Mouse (Mus musculus): Measurements from ENCODE around the gene Tmem255b. TPM values are rescaled to one million over a fixed set of nuclear protein-coding genes. Genes with fewer than 3 reads are reported as not detected.

Tmem255b gene
- polyA plus RNA-seq, 1 experiment, result not detected

- TF ChIP-seq POLR2A (IDR thresholded peaks at IDR 0.05; ENCODE audit: insufficient read depth, low read length) (no peak), CTCF (IDR thresholded peaks at IDR 0.05; ENCODE audit: low read depth, low read length) (no peak), EP300 (IDR thresholded peaks at IDR 0.05; ENCODE audit: insufficient read depth, low read depth, low read length) (no peak)
- H3K27ac ChIP-seq (ENCODE audit: insufficient read depth, low read length), result no peak overlapping the region
- H3K27me3 ChIP-seq (ENCODE audit: control insufficient read depth, insufficient read depth, low read length, poor library complexity, severe bottlenecking), result no peaks in the 10 kb centered on the region
- H3K36me3 ChIP-seq (ENCODE audit: control insufficient read depth, insufficient read depth, low read length, poor library complexity, severe bottlenecking), result no peaks in the 10 kb centered on the region
- H3K9me3 ChIP-seq (replicated peaks; ENCODE audit: control insufficient read depth, insufficient read depth, low read length, poor library complexity, severe bottlenecking), result no peaks in the 10 kb centered on the region
- H3K4me1 ChIP-seq (ENCODE audit: control insufficient read depth, insufficient read depth, low read length), result no peaks in the 10 kb centered on the region
- no peak overlapping the region for H3K4me3 ChIP-seq (ENCODE audit: low read depth, low read length)
- no peak overlapping the region for H3K9ac ChIP-seq (ENCODE audit: low read depth, poor library complexity, severe bottlenecking)
These were observed 82.3 kb downstream of the Tmem255b start for GRCm38 (mm10) chr8:13517284-13517781.

Other genes with a start within 250 kb of the Tmem255b start
- gene Grtp1, start 234.6 kb upstream of the Tmem255b start, polyA plus RNA-seq (2011; ENCODE audit: insufficient read depth, insufficient read length, low read depth, missing spikeins), result 29.0 and 35.2 TPM in 2 replicates
- not detected in 2 replicates for gene Adprhl1, start 181.0 kb upstream of the Tmem255b start, polyA plus RNA-seq (2011; ENCODE audit: insufficient read depth, insufficient read length, low read depth, missing spikeins)
- 14.4 and 15.3 TPM in 2 replicates for gene Dcun1d2, start 147.1 kb upstream of the Tmem255b start, polyA plus RNA-seq (2011; ENCODE audit: insufficient read depth, insufficient read length, low read depth, missing spikeins)
- gene Tmco3, start 147.0 kb upstream of the Tmem255b start, polyA plus RNA-seq (2011; ENCODE audit: insufficient read depth, insufficient read length, low read depth, missing spikeins), result 12.7 and 15.1 TPM in 2 replicates
- 172 and 175 TPM in 2 replicates for gene Tfdp1, start 96.4 kb upstream of the Tmem255b start, polyA plus RNA-seq (2011; ENCODE audit: insufficient read depth, insufficient read length, low read depth, missing spikeins)
- not detected in 2 replicates for gene Atp4b, start 38.4 kb upstream of the Tmem255b start, polyA plus RNA-seq (2011; ENCODE audit: insufficient read depth, insufficient read length, low read depth, missing spikeins)
- not detected in 2 replicates for gene Grk1, start 30.1 kb upstream of the Tmem255b start, polyA plus RNA-seq (2011; ENCODE audit: insufficient read depth, insufficient read length, low read depth, missing spikeins)
- gene Gas6, start 59.3 kb downstream of the Tmem255b start, polyA plus RNA-seq (2011; ENCODE audit: insufficient read depth, insufficient read length, low read depth, missing spikeins), result 14.9 and 17.2 TPM in 2 replicates
- not detected in 2 replicates for gene 1700029H14Rik, start 127.3 kb downstream of the Tmem255b start, polyA plus RNA-seq (2011; ENCODE audit: insufficient read depth, insufficient read length, low read depth, missing spikeins)
- gene Rasa3, start 242.4 kb downstream of the Tmem255b start, polyA plus RNA-seq (2011; ENCODE audit: insufficient read depth, insufficient read length, low read depth, missing spikeins), result 7.4 and 14.5 TPM in 2 replicates